Mouse (Mus musculus): Measurements from ENCODE around the gene Inhbe.

Gene Inhbe

GRCm38 (mm10) chr10:127353909-127354895 is at the start of gene Inhbe:
TSS of gene Inhbe (minus strand) at chr10:127354411.
- DNase-seq (ENCODE audit: low read depth) = no peak

GRCm38 (mm10) chr10:127391774-127392173 is 37.6 kb upstream of the Inhbe start:
- no peak for DNase-seq (ENCODE audit: low read depth)

GRCm38 (mm10) chr10:127381743-127382134 is 27.5 kb upstream of the Inhbe start:
- no peak for DNase-seq (ENCODE audit: low read depth)

- DNase-seq (ENCODE audit: low read depth) = peak; percentile 74
These were observed 26.8 kb upstream of the Inhbe start for GRCm38 (mm10) chr10:127380767-127381742.

GRCm38 (mm10) chr10:127380251-127380691 is 26.1 kb upstream of the Inhbe start, which contains the start of gene R3hdm2:
TSS of gene R3hdm2 (plus strand) at chr10:127380327.
- DNase-seq (ENCODE audit: low read depth) = peak; percentile 93

- no peak for DNase-seq (ENCODE audit: low read depth)
These were observed 25.4 kb upstream of the Inhbe start for GRCm38 (mm10) chr10:127379654-127380053.

GRCm38 (mm10) chr10:127377700-127378099 is 23.5 kb upstream of the Inhbe start:
- no peak for DNase-seq (ENCODE audit: low read depth)

- DNase-seq (ENCODE audit: low read depth) = no peak
These were observed 16.8 kb upstream of the Inhbe start for GRCm38 (mm10) chr10:127371023-127371422.

GRCm38 (mm10) chr10:127369834-127370820 is 15.9 kb upstream of the Inhbe start, which contains the start of gene Inhbc:
TSS of gene Inhbc (minus strand) at chr10:127370431.
- DNase-seq (ENCODE audit: low read depth) = no peak

- no peak for DNase-seq (ENCODE audit: low read depth)
These were observed 14.1 kb upstream of the Inhbe start for GRCm38 (mm10) chr10:127368273-127368672.

GRCm38 (mm10) chr10:127367116-127367515 is 12.9 kb upstream of the Inhbe start:
- no peak for DNase-seq (ENCODE audit: low read depth)

GRCm38 (mm10) chr10:127360714-127361113 is 6.5 kb upstream of the Inhbe start:
- no peak for DNase-seq (ENCODE audit: low read depth)

- DNase-seq (ENCODE audit: low read depth) = no peak
These were observed 1.1 kb upstream of the Inhbe start for GRCm38 (mm10) chr10:127355336-127355735.

GRCm38 (mm10) chr10:127352766-127353165 is 1.4 kb downstream of the Inhbe start:
- no peak for DNase-seq (ENCODE audit: low read depth)

GRCm38 (mm10) chr10:127352187-127352586 is 2.0 kb downstream of the Inhbe start:
- DNase-seq (ENCODE audit: low read depth) = no peak

GRCm38 (mm10) chr10:127351719-127352118 is 2.5 kb downstream of the Inhbe start:
- no peak for DNase-seq (ENCODE audit: low read depth)

GRCm38 (mm10) chr10:127351285-127351595 is 3.0 kb downstream of the Inhbe start:
- DNase-seq (ENCODE audit: low read depth) = no peak

- peak; percentile 84 for DNase-seq (ENCODE audit: low read depth)
These were observed 3.5 kb downstream of the Inhbe start for GRCm38 (mm10) chr10:127350594-127351284.

GRCm38 (mm10) chr10:127349810-127350209 is 4.4 kb downstream of the Inhbe start:
- no peak for DNase-seq (ENCODE audit: low read depth)

- DNase-seq (ENCODE audit: low read depth) = peak; percentile 57
These were observed 5.3 kb downstream of the Inhbe start for GRCm38 (mm10) chr10:127348957-127349356.

Measured in naive thymus-derived CD4-positive, alpha-beta T cell, adult 2 months (primary cell).